Mouse (Mus musculus) forebrain, embryonic 13.5 days (tissue): Measurements from ENCODE around the gene Rundc3a. TPM values are rescaled to one million over a fixed set of nuclear protein-coding genes. Genes with fewer than 3 reads are reported as not detected.

Source experiments
- microRNA-seq: library from miRNA; unstranded; fragments of <30 nt; microRNA quantifications from one replicate; pipeline ENCODE4, GENCODE M21; 2016
- polyA plus RNA-seq: library from polyadenylated mRNA; unstranded; fragments of >200 nt; fragmentation: Nextera tagmentation; extraction: Ambion mirVana; gene quantifications from 2 replicates; pipeline ENCODE4 v1.2.1, GENCODE M21; 2015

The Rundc3a gene
- polyA plus RNA-seq, 1 experiment from 2014 or later, result 94.8 TPM

Small RNA genes lying within 50 kb of the gene (microRNA-seq; reads per million reads assigned to microRNA genes)
- gene Mir6930, result not detected

Other genes starting within 250 kb of the Rundc3a start
- gene Nags, start 247.9 kb upstream of the Rundc3a start, polyA plus RNA-seq, result not detected in 2 replicates
- gene Tmem101, start 237.0 kb upstream of the Rundc3a start, polyA plus RNA-seq, result 35.6 and 39.0 TPM in 2 replicates
- gene Lsm12, start 208.1 kb upstream of the Rundc3a start, polyA plus RNA-seq, result 155 and 158 TPM in 2 replicates
- 21.5 and 25.6 TPM in 2 replicates for gene G6pc3, start 203.8 kb upstream of the Rundc3a start, polyA plus RNA-seq
- gene Hdac5, start 163.2 kb upstream of the Rundc3a start, polyA plus RNA-seq, result 88.2 TPM in 2 replicates
- gene BC030867, start 144.5 kb upstream of the Rundc3a start, polyA plus RNA-seq, result 11.0 and 13.7 TPM in 2 replicates
- gene Asb16, start 124.7 kb upstream of the Rundc3a start, polyA plus RNA-seq, result not detected in 2 replicates
- 63.2 and 69.6 TPM in 2 replicates for gene Tmub2, start 108.5 kb upstream of the Rundc3a start, polyA plus RNA-seq
- gene Atxn7l3, start 96.8 kb upstream of the Rundc3a start, polyA plus RNA-seq, result 21.8 and 22.7 TPM in 2 replicates
- gene Ubtf, start 73.7 kb upstream of the Rundc3a start, polyA plus RNA-seq, result 96.1 and 98.8 TPM in 2 replicates
- 2.6 and 6.5 TPM in 2 replicates for gene Slc4a1, start 27.2 kb upstream of the Rundc3a start, polyA plus RNA-seq
- gene Slc25a39, start 14.5 kb downstream of the Rundc3a start, polyA plus RNA-seq, result 157 and 159 TPM in 2 replicates
- gene Grn, start 36.9 kb downstream of the Rundc3a start, polyA plus RNA-seq, result 49.5 and 53.9 TPM in 2 replicates
- 8.5 and 9.3 TPM in 2 replicates for gene Fam171a2, start 54.3 kb downstream of the Rundc3a start, polyA plus RNA-seq
- 2.9 and 3.8 TPM in 2 replicates for gene Itga2b, start 76.7 kb downstream of the Rundc3a start, polyA plus RNA-seq
- gene Gpatch8, start 163.0 kb downstream of the Rundc3a start, polyA plus RNA-seq, result 75.1 and 83.8 TPM in 2 replicates
- gene Gm11627, start 186.1 kb downstream of the Rundc3a start, polyA plus RNA-seq, result 8.8 and 17.2 TPM in 2 replicates
- 22.0 and 24.4 TPM in 2 replicates for gene Fzd2, start 211.0 kb downstream of the Rundc3a start, polyA plus RNA-seq